Mouse (Mus musculus) lung, adult 2 months (tissue): ENCODE data around the gene Fv1.

ENCODE experiments used
- CTCF ChIP-seq: fragments of 200-500 bp; IDR thresholded peaks from 2 replicates; pipeline ENCODE4 v1.5.1; 2011; ENCODE audit warnings: mild to moderate bottlenecking, low read length, control low read depth; ENCODE audit not compliant: insufficient read depth
- POLR2A ChIP-seq: fragments of 200-500 bp; IDR thresholded peaks from 2 replicates; pipeline ENCODE4 v1.6.1; 2011; ENCODE audit warnings: low read depth, mild to moderate bottlenecking, control low read depth, low read length, borderline replicate concordance; ENCODE audit errors: extremely low read depth

DNA sequence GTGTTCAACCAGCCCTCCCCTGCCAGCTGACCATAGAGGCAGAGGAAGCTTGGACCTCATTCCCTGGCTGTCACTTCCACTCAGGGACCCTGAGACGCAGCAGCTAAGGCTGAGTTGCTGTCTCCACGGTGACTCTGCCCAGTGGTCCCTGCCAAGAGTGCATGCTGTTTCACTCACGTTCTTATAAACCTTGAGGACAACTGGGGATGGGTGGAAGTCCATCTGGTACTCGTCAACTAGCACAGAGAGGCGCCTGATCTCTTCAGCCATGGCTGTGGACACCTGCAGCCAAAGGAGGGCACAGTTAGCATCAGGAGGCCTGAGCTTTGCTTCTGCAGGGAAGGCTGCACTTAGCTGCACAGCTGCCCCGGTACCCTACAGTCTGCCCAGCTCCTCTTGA lies 14.3 kb downstream of the Fv1 start:
- TF ChIP-seq CTCF (no peak), POLR2A (no peak)
